Mouse (Mus musculus): ENCODE data around the gene Yipf2.

DNA sequence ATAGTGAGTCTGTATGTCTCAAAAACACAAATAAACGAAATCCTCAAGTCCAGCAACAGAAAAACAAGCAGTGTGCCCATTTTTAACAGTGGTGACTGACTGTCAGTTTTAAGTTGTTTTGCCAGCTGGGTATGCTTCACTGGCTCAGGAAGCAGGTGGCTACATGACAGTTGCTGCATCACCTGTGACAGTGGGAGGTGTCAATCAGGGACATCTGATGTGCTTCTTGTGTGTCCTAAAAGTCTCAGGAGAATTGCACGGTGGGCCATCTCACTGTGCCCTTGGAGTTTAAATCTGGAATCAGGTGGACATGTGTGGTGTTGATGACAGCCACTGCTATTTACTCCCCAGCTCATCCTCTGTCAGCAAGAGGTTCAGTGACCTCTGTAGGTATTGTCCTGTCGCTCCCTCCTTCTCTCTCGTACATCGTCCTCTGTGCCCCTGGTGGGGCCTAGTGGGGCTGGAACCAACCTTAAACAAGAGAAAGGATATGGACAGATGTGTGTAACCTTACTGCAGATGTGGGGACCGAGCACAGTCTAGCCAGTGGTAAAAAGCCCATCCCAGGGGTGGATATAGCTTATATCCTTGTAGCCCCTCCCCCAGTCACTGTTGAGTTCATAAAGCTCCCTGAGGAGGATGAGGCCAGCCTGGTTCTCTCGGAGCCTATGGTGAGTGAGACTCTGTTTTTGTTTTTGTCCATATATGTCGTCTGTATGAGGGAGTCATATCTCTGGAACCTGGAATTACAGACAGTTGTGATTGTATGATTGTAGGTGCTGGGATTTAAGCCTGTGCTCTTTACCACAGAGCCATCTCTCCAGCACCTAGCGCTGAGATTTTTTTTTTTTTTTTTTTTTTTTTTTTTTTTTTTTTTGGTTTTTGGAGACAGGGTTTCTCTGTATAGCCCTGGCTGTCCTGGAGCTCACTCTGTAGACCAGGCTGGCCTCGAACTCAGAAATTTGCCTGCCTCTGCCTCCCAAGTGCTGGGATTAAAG, 33.0 kb upstream of the Yipf2 start:
- no peak for TF ChIP-seq CTCF (IDR thresholded peaks at IDR 0.05; ENCODE audit: low read depth, low read length)
- TF ChIP-seq POLR2A (IDR thresholded peaks at IDR 0.05; ENCODE audit: borderline replicate concordance, low read depth, low read length), result no peak

Data from bone marrow macrophage, adult 2 months (primary cell).